Mouse (Mus musculus): Measurements from ENCODE around the gene Kif4. TPM values are rescaled to one million over a fixed set of nuclear protein-coding genes. Genes with fewer than 3 reads are reported as not detected.

Kif4 gene
- polyA plus RNA-seq, 1 experiment from 2014 or later, result 1.0 TPM

GRCm38 (mm10) chrX:100624242-100624641 lies 1.3 kb upstream of the Kif4 start:
- no peak overlapping the region for H3K27ac ChIP-seq (ENCODE audit: low read length)
- no peak overlapping the region for H3K9ac ChIP-seq (replicated peaks; ENCODE audit: low read depth)
- H3K9me3 ChIP-seq (ENCODE audit: low read length), result no peaks in the 10 kb centered on the region
- no peaks in the 10 kb centered on the region for H3K27me3 ChIP-seq (replicated peaks; ENCODE audit: insufficient read depth, low read length)
- H3K36me3 ChIP-seq (ENCODE audit: insufficient read depth, low read length), result no peaks in the 10 kb centered on the region
- ATAC-seq (no peak), DNase-seq (ENCODE audit: low spot score) (no peak)
- TF ChIP-seq EP300 (IDR thresholded peaks at IDR 0.05) (no peak), CTCF (IDR thresholded peaks at IDR 0.05) (no peak)
- no peak overlapping the region for H3K4me3 ChIP-seq (ENCODE audit: low read depth, low read length)
- no peaks in the 10 kb centered on the region for H3K4me1 ChIP-seq (ENCODE audit: insufficient read depth, low read depth, low read length)
- H3K4me2 ChIP-seq (replicated peaks; ENCODE audit: low read depth, low read length), result no peak overlapping the region
- WGBS, result 88% methylated on average over 4 of the region's 4 CpGs

GRCm38 (mm10) chrX:100625146-100625545 lies 391 bp upstream of the Kif4 start:
- WGBS, result 28% methylated on average over 7 of the region's 7 CpGs
- Histone ChIP-seq H3K4me2 (replicated peaks; ENCODE audit: low read depth, low read length) (peak overlapping the region; percentile 45), H3K9me3 (ENCODE audit: low read length) (no peaks in the 10 kb centered on the region), H3K4me3 (ENCODE audit: low read depth, low read length) (peak overlapping the region; percentile 52), H3K36me3 (ENCODE audit: insufficient read depth, low read length) (no peaks in the 10 kb centered on the region), H3K4me1 (ENCODE audit: insufficient read depth, low read depth, low read length) (no peaks in the 10 kb centered on the region), H3K27me3 (replicated peaks; ENCODE audit: insufficient read depth, low read length) (no peaks in the 10 kb centered on the region), H3K27ac (ENCODE audit: low read length) (no peak overlapping the region), H3K9ac (replicated peaks; ENCODE audit: low read depth) (peak overlapping the region; percentile 43; the same call in 1 of the 2 replicates)
- TF ChIP-seq EP300 (IDR thresholded peaks at IDR 0.05) (no peak), CTCF (IDR thresholded peaks at IDR 0.05) (no peak)
- DNase-seq (ENCODE audit: low spot score), result peak; percentile 9
- ATAC-seq, result no peak

- peak; percentile 96 for DNase-seq (ENCODE audit: low spot score)
- WGBS, result 13% methylated on average over 58 of the region's 62 CpGs
Observed at GRCm38 (mm10) chrX:100625802-100626793, 561 bp downstream of the Kif4 start, which contains the start of gene Pdzd11. Pdzd11 (minus strand) TSS chrX:100626568.

GRCm38 (mm10) chrX:100629076-100629475 lies 3.5 kb downstream of the Kif4 start:
- Histone ChIP-seq H3K27ac (ENCODE audit: low read length) (no peak overlapping the region), H3K27me3 (replicated peaks; ENCODE audit: insufficient read depth, low read length) (no peaks in the 10 kb centered on the region), H3K36me3 (ENCODE audit: insufficient read depth, low read length) (no peaks in the 10 kb centered on the region), H3K4me2 (replicated peaks; ENCODE audit: low read depth, low read length) (no peak overlapping the region), H3K4me1 (ENCODE audit: insufficient read depth, low read depth, low read length) (no peaks in the 10 kb centered on the region), H3K9me3 (ENCODE audit: low read length) (no peaks in the 10 kb centered on the region), H3K9ac (replicated peaks; ENCODE audit: low read depth) (no peak overlapping the region), H3K4me3 (ENCODE audit: low read depth, low read length) (no peak overlapping the region)
- DNase-seq (ENCODE audit: low spot score) (no peak), ATAC-seq (no peak)
- TF ChIP-seq CTCF (IDR thresholded peaks at IDR 0.05) (no peak), EP300 (IDR thresholded peaks at IDR 0.05) (no peak)
- WGBS, result 87% methylated on average over 2 of the region's 2 CpGs

More at GRCm38 (mm10) chrX:100625802-100626793, 561 bp downstream of the Kif4 start, which contains the start of gene Pdzd11:
- H3K36me3 ChIP-seq (ENCODE audit: insufficient read depth, low read length), result no peaks in the 10 kb centered on the region
- H3K9me3 ChIP-seq (ENCODE audit: low read length), result no peaks in the 10 kb centered on the region
- peak within 1 kb of the TSS; percentile 43; the same call in 1 of the 2 replicates for H3K9ac ChIP-seq (replicated peaks; ENCODE audit: low read depth)
- peak within 1 kb of the TSS; percentile 52 for H3K4me3 ChIP-seq (ENCODE audit: low read depth, low read length)
- no peaks in the 10 kb centered on the region for H3K27me3 ChIP-seq (replicated peaks; ENCODE audit: insufficient read depth, low read length)
- TF ChIP-seq CTCF (IDR thresholded peaks at IDR 0.05), result no peak
- TF ChIP-seq EP300 (IDR thresholded peaks at IDR 0.05), result peak; percentile 22; the same call in 1 of the 2 replicates
- no peaks in the 10 kb centered on the region for H3K4me1 ChIP-seq (ENCODE audit: insufficient read depth, low read depth, low read length)
- H3K4me2 ChIP-seq (replicated peaks; ENCODE audit: low read depth, low read length), result peak within 1 kb of the TSS; percentile 79
- ATAC-seq, result peak; percentile 100
- H3K27ac ChIP-seq (ENCODE audit: low read length), result peak within 1 kb of the TSS; percentile 78; the same call in 1 of the 2 replicates

DNA sequence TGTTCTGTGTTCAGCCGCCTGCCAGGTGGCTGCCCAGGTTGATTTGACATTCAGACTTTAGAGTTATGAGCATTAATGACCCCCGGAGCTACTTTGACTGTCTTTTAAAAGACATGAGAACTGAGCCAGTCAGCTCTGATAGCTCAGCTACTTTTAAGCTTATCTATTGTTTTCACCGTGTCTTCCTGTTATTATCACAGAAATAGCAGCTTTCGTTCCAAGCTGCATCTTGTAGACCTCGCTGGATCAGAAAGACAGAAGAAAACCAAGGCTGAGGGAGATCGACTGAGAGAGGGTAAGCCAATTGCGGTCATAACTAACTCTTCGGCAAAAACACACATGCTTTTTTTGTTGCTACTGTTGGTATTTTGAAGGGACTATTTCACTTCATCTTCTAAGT lies 12.9 kb downstream of the Kif4 start:
- 79% methylated on average over 8 of the region's 8 CpGs for WGBS
- no peak for ATAC-seq
- H3K9ac ChIP-seq (replicated peaks; ENCODE audit: low read depth), result no peak overlapping the region
- no peak for DNase-seq (ENCODE audit: low spot score)
- no peak for TF ChIP-seq EP300 (IDR thresholded peaks at IDR 0.05)
- no peak for TF ChIP-seq CTCF (IDR thresholded peaks at IDR 0.05)
- no peaks in the 10 kb centered on the region for H3K9me3 ChIP-seq (ENCODE audit: low read length)
- H3K27ac ChIP-seq (ENCODE audit: low read length), result no peak overlapping the region
- no peak overlapping the region for H3K4me3 ChIP-seq (ENCODE audit: low read depth, low read length)
- no peak overlapping the region for H3K4me2 ChIP-seq (replicated peaks; ENCODE audit: low read depth, low read length)
- H3K4me1 ChIP-seq (ENCODE audit: insufficient read depth, low read depth, low read length), result no peaks in the 10 kb centered on the region
- no peaks in the 10 kb centered on the region for H3K27me3 ChIP-seq (replicated peaks; ENCODE audit: insufficient read depth, low read length)
- no peaks in the 10 kb centered on the region for H3K36me3 ChIP-seq (ENCODE audit: insufficient read depth, low read length)

GRCm38 (mm10) chrX:100652848-100653247 lies 27.3 kb downstream of the Kif4 start:
- Histone ChIP-seq H3K4me1 (ENCODE audit: insufficient read depth, low read depth, low read length) (no peaks in the 10 kb centered on the region), H3K36me3 (ENCODE audit: insufficient read depth, low read length) (no peaks in the 10 kb centered on the region), H3K27me3 (replicated peaks; ENCODE audit: insufficient read depth, low read length) (no peaks in the 10 kb centered on the region), H3K4me3 (ENCODE audit: low read depth, low read length) (no peak overlapping the region), H3K4me2 (replicated peaks; ENCODE audit: low read depth, low read length) (no peak overlapping the region), H3K9ac (replicated peaks; ENCODE audit: low read depth) (no peak overlapping the region), H3K27ac (ENCODE audit: low read length) (no peak overlapping the region), H3K9me3 (ENCODE audit: low read length) (no peaks in the 10 kb centered on the region)
- no peak for ATAC-seq
- no peak for TF ChIP-seq EP300 (IDR thresholded peaks at IDR 0.05)
- TF ChIP-seq CTCF (IDR thresholded peaks at IDR 0.05), result peak; percentile 36
- DNase-seq (ENCODE audit: low spot score), result no peak
